Mouse (Mus musculus) neutrophil, adult 5-6 weeks (primary cell): ENCODE results near the gene Abcb9. TPM values are rescaled to one million over a fixed set of nuclear protein-coding genes. Genes with fewer than 3 reads are reported as not detected.

ENCODE experiments used
- ATAC-seq: fragments of 151-379, 151-347 bp; 2 replicates; pipeline ENCODE4 v1.8.0; 2017; ENCODE audit warnings: mild to moderate bottlenecking, moderate TSS enrichment; ENCODE audit not compliant: insufficient number of reproducible peaks, poor library complexity, low FRiP score, severe bottlenecking; ENCODE audit errors: extremely low read depth
- total RNA-seq: library from RNA; stranded (forward); fragments of 200-1000 nt; gene quantifications from 2 replicates; pipeline ENCODE4 v1.2.3, GENCODE M21; 2017

Gene Abcb9
- total RNA-seq, 1 experiment from 2014 or later, result 2.0 TPM

DNA sequence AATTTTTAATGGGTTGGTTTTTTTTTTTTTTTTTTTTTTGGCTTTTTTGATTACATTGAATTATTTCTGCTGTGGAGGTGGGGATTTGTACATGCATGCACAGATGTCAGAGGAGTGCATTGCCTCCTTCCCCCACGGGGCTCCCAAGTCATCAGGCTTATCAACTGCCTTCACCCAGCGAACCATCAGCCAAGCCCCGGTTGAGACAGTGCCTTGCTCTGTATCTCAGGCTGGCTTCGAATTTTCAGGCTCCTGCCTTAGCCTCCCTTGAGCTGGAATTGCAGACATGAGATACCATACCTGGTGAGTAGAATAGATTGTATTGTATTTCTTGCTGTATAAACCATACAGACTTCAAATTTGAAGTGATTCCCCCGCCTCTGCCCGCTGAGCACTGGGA is 56.0 kb downstream of the Abcb9 start:
- ATAC-seq, result no peak

DNA sequence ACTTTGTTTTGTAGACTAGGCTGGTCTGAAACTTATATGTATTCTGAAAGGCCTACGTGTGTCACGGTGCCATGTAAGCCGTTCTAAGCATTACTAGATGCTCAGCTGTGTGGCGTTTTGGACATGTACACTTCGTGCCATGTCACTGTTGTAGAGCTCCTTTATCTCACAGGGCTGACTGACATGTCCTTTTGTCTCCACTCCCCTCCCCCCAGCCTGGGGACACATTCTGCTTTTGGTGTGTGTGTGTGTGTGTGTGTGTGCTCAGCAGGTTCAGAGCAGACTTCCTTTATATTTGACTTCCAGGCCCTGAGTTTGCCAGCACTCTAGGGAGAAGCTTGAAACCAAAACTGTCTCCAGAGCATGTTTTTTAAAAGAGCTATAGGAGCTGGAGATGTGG is 58.8 kb downstream of the Abcb9 start:
- no peak for ATAC-seq

DNA sequence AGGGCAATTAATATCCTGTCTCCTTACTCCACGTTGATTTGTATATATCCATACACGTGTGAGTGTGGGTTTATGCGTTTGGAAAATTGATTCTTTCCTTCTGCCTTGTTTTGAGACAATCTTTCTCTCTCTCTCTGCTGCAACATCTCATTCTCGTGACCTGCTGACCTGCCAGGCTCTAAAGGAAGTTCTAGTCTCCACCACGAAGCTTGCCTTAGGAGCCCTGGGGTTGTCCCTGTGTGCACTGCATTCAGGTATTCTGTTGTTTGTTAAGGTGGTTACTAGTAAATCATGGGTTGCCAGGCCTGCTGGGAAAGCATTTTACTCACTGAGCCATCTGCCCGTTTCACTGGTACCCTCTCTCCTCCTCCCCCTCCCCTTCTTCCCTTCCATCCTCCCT is 59.3 kb downstream of the Abcb9 start:
- ATAC-seq, result no peak

DNA sequence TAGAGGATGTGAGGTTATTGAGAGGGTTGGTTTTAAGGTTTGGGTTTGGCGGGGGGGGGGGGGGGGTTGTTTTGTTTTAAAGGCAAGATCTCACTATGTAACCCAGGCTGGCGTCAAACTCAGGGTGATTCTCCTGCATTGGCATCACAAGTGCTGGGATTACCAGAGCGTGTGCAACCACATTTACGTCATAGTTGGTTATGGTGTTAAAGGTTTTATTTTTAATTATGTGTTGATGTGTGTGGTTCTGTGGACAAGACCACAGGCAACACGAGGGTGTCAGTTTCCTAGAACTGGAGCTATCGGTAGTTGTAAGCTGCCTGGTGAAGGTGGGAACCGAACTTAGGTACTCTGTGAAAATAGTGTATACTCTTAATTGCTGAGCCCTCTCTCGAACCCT is 59.8 kb downstream of the Abcb9 start:
- ATAC-seq, result peak; percentile 63

DNA sequence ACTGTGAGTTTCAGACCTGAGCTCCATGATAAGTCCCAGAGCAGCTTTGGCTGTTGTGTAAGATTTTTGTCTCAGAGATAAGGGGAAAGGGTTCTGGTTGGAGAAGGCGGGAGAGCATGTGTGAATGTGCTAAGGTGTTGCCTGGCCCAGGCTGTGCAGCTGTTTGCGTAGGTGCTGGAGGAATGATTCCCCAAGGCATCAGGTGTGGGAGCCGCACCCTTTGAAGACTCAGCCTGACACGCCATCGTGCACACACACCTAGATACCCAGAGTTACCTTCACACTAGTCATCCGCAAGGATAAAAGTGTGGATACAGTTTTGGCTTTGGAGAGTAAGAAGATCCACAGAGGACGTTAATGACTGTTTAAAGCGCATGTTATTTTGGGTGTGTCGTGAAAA is 60.2 kb downstream of the Abcb9 start:
- no peak for ATAC-seq

DNA sequence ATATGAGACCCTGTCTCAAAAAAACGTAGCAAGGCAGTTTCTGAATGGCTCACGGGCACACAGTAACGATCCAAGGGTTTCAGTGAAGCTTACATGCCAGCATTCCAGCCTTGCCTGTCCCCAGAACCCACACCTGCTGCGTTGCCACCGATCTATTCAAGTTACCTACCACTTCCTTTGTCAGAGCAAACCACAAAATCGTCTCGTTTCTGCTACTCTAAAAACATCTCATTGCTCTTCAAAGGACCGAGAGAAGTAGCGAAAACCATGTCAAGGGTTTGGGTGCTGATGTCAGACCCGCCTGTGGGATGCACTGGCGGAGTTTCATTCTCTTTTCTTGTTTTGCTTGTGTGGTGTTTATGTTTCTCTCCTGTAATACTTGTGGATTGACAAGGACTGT is 61.1 kb downstream of the Abcb9 start:
- peak; percentile 28; the same call in 1 of the 2 replicates for ATAC-seq

DNA sequence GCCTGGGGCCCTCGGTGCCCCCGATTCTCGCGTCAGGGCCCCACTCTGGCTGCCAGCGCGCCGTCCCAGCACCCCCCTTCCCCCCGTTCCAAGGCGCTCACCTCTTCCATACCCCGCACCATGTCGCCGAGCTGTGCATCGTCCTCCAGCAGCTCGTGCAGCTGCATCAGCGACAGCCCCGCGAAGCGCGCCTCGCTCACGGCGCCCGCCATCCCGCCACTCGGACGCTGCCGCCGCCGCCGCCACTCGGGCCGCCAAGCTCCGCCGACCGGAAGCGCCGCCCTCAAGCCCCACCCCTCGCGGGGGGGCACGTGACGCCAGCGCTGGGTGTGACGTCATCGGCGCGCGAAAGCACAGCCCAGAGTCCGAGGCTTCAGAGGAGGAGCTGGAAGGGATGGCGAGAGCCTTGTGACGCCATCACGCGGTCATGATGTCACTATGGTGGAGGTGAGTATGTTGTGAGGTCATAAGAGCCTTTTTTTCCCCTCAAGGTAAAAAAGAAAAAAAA is 63.5 kb downstream of the Abcb9 start, which contains the start of gene Vps37b:
TSS of gene Vps37b (minus strand) at position 270 of the 508 bp plus-strand sequence.
- ATAC-seq, result peak; percentile 59

DNA sequence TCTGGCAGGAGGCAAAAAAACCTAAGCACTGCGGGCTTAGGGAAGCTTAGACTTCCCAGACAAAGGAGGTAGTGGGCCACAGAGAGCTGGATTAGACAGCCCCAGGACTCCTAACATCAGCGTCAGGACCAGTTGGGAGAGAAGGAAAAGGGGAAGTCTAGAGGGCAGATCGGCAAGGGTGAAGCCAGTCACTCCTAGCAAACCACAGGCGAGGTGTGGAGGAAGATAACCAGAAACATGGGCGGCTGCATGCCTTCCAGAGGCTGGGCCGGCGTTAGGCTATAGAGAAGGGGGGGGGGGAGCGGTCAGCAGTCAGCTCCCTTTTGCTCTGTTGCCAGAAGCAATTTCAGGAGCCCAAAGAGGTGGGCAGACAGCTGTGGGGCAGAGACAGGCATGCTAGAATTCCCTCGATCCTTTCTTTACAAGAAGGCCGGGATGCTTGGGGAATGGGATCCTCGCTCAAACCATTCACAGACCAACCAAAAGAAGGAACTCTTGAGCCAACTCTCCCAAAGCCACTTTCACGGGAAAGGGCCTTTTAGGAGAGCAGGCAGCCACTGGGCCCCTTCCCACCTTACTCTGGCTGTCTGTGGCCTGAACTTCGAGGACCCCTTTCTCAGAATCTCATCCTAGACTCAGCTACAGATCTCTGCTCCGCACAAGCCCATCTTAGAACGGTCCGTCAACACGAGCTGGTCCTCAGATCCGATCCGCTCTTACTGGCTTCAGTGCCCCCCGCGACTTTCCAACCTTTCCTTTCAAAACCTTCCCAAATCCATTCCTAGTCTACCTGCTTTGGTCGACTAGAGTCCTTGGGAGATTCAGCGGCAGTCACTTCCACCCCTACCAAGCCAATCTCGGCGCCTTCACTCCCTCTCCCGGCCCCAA is 64.3 kb downstream of the Abcb9 start:
- ATAC-seq, result no peak

DNA sequence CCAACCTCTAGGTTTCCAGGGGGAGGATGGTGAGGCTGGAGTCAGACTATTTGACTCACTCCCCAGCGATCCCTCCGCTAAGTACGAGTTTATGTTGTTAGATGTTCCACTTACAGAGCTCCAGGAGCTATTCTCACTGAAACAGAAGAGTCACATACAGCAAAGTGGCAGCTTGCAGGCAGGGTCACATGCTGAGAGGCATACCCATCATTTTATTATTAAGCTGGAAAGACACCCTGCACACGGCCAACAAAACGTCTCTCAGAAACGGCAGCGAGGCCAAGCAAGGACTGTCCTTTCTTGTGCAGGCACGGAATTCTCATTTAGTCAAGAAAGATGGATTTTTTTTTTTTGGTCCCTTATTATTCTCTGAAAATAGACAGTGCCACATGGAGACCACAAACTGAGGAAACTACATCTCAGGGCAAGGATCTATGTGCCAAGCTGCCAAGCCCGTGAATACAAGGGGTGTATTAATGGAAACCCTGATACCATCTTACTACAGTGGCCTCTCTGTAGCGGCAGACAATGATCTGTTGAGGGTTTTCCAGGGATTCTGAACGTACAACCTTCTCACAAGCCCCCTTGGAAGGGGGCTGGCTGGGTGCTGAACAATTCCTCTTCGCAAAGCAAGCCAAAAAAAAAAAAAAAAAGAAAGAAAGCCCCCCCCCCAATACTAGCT is 65.1 kb downstream of the Abcb9 start:
- no peak for ATAC-seq

DNA sequence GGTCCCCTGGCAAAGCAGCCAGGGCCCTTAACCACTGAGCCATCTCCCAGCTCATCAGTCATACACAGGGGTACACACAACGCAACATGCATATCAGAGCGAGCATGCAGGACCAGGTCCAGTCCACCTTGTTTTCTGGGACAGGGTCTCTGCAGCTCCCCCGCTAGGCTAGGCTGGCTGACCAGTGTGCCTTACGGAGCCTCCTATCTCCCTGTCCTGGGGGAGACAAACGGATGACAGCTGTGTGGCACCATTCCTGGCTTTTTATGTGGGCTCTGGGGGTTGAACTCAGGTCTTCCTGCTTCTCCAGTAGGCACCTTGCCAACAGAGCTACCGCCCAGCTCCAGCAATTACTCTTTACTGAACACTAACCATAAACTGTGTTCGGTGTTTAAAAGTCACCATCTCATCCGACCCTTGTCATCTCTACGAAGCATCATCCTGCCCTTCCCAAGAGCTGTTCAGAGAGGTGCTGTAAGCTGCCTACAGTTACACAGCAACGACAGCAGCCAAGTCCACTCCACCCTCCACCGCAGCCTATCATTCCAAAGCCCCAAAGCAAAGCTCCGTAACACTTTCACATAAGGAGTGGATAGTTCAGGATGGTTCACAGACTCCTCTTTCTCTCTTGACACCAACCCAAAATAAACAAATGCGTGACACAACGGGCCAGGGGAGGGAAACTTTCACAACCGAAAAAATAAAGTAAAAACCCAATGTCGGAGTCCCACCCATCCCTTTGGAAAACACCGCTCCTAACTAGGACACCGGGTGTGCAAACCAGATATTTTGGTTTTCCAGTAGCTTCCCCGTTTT is 66.2 kb downstream of the Abcb9 start:
- ATAC-seq, result no peak

DNA sequence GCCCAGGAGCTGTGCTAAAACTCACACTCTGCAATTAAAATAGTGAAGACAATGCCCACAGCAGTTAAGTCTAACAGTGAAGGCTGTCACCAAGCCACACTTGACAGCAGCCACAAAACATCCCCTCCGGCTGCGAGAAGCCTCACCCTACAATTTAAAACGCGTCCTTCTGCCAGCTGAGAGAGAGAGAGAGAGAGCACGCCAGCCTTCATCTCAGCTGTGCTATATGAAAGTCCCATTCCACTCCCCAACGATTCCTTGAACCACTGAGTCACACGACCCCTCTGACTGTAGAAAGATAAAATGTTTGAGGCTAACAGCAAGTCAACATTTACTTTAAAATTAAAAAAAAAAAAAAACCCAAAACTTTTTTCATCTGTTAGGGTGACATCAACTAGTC is 66.9 kb downstream of the Abcb9 start:
- no peak for ATAC-seq

DNA sequence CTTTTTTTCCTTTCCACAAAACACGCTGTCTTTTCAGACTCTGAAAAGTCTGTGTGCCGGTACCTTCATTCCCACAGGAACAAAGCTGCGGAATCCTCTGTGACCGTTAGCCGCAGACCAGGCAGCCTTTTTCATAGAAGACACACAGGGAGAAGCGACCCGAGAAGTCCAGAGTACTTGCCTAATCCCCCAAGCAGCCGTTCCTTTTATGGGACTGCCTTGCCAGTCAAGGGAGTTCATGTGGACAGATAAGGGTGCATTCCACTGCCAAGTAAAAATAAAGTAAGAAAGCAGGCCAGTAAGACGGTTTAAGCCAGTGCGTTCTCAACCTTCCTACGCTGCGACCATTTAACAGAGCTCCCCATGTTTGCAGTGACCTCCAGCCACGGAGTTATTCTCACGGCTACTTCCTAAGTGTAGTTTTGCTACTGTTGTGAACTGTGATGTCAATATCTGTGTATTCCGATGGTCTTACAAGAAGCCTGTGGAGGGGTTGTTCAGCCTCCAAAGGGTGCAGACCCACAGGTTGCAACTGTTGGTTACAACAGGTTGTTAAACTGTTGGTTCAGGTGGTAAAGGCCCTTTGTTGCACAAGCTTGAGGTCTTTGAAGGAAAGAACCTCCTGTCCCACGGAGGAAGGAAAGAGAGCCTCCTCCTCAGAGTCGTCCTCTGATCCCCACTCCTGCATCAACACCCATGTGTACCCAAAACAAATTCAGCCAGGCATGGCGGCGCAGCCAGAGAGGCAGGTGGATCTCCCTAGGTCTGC is 67.7 kb downstream of the Abcb9 start:
- no peak for ATAC-seq

DNA sequence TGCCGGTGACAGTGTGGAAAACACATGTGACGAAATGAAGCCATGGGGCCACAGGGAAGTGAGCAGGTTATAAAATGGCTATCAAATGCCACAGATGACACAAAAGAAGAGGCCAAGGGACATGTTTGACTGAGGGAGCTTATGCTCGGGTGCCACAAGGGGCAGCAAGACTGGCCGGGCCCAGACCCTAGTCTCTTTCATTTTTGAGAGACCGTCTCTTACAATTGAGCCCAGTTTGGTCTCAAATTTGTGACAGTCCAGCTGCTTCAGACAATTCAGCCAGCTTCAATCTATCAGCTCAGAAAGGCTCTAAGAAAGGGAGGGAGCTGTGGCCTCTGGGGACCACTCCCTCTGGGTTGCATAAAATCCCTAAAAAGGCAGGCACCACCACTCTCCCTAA is 69.0 kb downstream of the Abcb9 start:
- ATAC-seq, result no peak

DNA sequence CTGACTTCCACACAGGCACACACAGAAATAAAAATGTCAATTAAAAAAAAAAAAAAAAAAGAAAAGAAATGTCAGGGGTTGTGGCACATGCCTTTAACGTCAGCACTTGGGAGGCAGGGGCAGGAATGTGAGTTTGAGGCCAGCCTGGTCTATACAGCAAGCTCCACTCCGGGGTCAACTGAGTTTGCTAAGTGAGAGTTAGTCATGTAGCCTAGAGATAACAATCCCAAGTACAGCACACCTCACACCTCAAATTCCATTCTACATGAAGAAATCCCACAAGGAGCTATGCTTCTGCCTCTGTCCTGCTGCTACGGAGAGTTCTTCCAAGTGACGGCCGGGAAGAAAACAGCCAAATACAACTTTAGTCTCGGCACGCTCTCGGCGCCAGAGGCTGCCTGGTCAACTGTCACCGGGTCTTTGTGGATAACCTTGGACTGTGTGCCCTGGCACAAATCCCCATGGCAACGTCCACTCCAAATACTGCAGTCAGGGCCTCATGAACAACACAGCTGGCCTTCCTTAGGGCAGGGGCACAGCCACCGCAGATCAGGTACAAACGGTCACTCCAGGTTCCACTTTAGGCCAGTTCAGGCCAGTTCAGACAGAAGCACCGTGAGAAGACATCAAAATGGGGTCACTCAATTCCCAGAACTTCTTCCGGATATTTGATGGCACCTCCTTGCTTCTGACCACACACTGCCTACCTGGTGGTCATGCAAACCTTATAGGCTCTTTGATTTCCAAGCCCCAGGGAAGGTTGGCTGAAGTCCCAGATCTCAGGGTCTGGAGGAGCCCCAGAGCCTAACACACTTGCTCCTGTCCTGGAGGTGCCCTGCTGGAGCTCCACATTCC is 69.8 kb downstream of the Abcb9 start:
- no peak for ATAC-seq

DNA sequence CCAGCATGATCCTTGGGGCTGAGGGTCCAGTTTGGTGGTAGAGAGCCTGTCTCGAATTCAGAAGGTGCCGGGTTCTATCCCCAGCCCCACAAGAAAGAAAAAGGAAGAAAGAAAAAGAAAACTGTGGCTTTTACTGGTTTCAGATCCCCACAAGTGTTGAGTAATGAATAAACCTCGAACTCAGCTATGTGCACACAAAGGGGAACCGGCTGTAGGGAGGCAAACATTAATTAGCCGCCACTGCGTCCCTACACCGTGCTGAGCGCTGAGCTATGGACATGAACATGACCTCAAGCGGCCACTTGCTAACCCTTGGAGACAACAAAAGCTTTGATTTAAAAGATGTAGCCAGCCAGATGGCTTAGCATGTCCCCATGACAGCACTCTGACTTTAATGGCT is 70.5 kb downstream of the Abcb9 start:
- ATAC-seq, result peak; percentile 42

DNA sequence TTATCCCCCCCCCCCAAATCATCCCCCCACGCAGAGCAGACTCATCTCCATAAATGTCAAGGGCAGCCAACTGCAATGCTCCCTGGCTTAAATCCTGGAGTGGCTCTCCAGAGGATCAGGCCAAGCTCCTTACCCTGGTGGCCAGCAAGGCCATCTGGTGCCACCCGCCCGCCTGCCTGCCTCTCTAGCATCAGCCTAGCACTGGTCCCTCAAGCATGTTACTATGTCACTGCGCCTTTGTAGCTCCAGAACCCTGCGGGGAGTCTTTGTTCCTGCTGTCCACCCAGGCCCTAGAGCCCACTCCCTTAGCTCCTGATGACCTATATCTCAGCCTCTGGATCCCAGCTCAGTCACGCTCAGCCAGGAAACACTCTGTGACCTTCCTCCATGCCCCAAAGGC is 70.9 kb downstream of the Abcb9 start:
- no peak for ATAC-seq

DNA sequence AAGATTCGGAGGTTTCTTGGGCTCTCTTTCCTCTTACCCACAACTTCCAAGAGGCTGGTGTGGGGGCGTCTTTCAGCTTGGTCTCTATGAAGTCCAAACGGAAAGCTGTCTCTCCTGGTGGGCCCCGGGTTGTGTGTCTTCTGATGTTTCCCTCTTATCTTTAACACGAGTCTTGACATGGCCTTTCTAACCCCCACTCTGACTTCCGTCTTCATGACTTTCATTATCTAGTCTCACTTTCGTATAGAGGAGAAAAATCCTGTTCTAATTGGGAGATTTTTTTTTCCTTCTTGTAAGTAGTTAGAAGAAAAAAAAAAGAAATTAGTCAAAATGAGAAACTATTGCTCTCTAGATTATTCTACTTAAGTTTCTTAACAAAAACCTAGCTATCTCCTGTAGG is 73.2 kb downstream of the Abcb9 start:
- ATAC-seq, result no peak

DNA sequence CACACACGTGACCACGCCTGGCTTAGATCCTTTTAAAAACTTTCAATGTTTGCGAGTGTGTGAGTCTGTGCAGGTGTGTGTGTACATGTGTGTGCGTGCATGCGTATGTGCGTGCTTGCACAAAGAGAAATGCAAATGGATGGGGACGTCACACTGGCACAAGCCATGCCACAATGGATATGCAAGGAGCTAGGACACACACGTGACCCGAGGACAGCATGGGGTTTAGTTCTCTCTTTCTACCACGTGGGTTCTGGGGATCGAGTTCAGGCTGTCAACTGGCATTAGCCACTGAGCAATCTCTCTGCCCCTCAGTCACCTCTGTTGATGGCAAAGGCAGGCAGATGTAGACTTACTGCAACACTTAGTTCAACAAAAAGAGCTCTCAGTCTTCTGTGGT is 73.9 kb downstream of the Abcb9 start:
- ATAC-seq, result no peak
